Comparison of ENCODE assay signal across 9 mouse cellular contexts in genomic region chr6:120773149-120773628, GRCm38 (mm10). TPM values are rescaled to one million over a fixed set of nuclear protein-coding genes. Genes with fewer than 3 reads are reported as not detected.
DNase-seq lines count a peak whose midpoint lies in the region; TF ChIP-seq lines count a peak whose summit lies in the region.
"Had no signal": no experiment of that assay in that cellular context is flagged by ENCODE, and none has a peak within 500 bp of the region (broad histone marks: within the 10 kb centered on the region; RNA-seq: fewer than 3 reads in every experiment).

Slc25a18 (plus strand) TSS chr6:120773578.

- WGBS in hindbrain, embryonic 10.5 days, result 54% methylated on average over 5 of the region's 5 CpGs

- H3K27me3 ChIP-seq in hindbrain, embryonic 10.5 days (ENCODE audit: insufficient read depth, poor library complexity, severe bottlenecking), result no peaks in the 10 kb centered on the region
- H3K27me3 ChIP-seq: heart, embryonic 13.5 days; limb, embryonic 12.5 days had no signal

- DNase-seq in right cerebral cortex, postnatal 10 days (ENCODE audit: low spot score in 2 of 2), result peak; percentile 69 to 77
- no peak for DNase-seq in right cerebral cortex, postnatal 14 days
- peak; percentile 30 for DNase-seq in hindbrain, embryonic 10.5 days (ENCODE audit: low spot score)
- peak; percentile 41 to 60 for DNase-seq in left cerebral cortex, postnatal 25 days (ENCODE audit: low spot score in 2 of 2)
- DNase-seq in gastrocnemius, adult 2 months, result no peak
- no peak for DNase-seq in thymus, postnatal 14 days
- DNase-seq in kidney, adult 9 months, result no peak

- peaks cover 52% of the 10 kb centered on the region for H3K36me3 ChIP-seq in hindbrain, embryonic 10.5 days
- H3K36me3 ChIP-seq: heart, embryonic 13.5 days had no signal

- no peaks in the 10 kb centered on the region for H3K9me3 ChIP-seq in hindbrain, embryonic 10.5 days
- H3K9me3 ChIP-seq: heart, embryonic 13.5 days; limb, embryonic 12.5 days had no signal

- intact Hi-C loops in left cerebral cortex, postnatal 25 days (cut with DNase I), result no loop called here
- intact Hi-C loops in gastrocnemius, adult 2 months (cut with DNase I), result no loop called here

- H3K27ac ChIP-seq in hindbrain, embryonic 10.5 days, result peak within 1 kb of the TSS; percentile 82
- no peak within 1 kb of the TSS; the same call in 1 of the 2 replicates for H3K27ac ChIP-seq in gastrocnemius, adult 2 months
- H3K27ac ChIP-seq: heart, embryonic 13.5 days; limb, embryonic 12.5 days had no signal

- no peak for TF ChIP-seq CTCF in gastrocnemius, adult 2 months (IDR thresholded peaks at IDR 0.05)

- peaks cover 25% of the 10 kb centered on the region for H3K4me1 ChIP-seq in hindbrain, embryonic 10.5 days (replicated peaks)
- H3K4me1 ChIP-seq: limb, embryonic 12.5 days had no signal

- H3K4me3 ChIP-seq in hindbrain, embryonic 10.5 days, result no peak within 1 kb of the TSS
- H3K4me3 ChIP-seq in gastrocnemius, adult 2 months, result no peak within 1 kb of the TSS
- H3K4me3 ChIP-seq: heart, embryonic 13.5 days; limb, embryonic 12.5 days had no signal

RNA-seq across cellular contexts. Expression of gene Slc25a18, which starts in this region (rescaled TPM):
- polyA plus RNA-seq in hindbrain, embryonic 10.5 days (2016; fragmentation: Nextera tagmentation; extraction: Ambion mirVana), result 0.25 and 1.4 TPM in 2 replicates
- total RNA-seq in left cerebral cortex, postnatal 25 days (2021), result 10 to 100 TPM; 65.3 to 66.5 TPM
- under 1 TPM; 0.13 to 0.20 TPM for total RNA-seq in gastrocnemius, adult 2 months (2021)
- polyA plus RNA-seq: heart, embryonic 13.5 days; limb, embryonic 12.5 days had no signal

Comparison
In these comparisons a context has a peak if more than half of its experiments do, and no peak if none do; other contexts are left out.
1. RNA of gene Slc25a18 (total RNA-seq): 65.3 to 66.5 TPM in left cerebral cortex, postnatal 25 days; 0.13 to 0.20 TPM in gastrocnemius, adult 2 months; every median in the first group is over 10 times any median in the second.
2. DNase-seq: peak in right cerebral cortex, postnatal 10 days (2 of 2), hindbrain, embryonic 10.5 days (single experiment) and left cerebral cortex, postnatal 25 days (2 of 2); none in right cerebral cortex, postnatal 14 days (single experiment), gastrocnemius, adult 2 months (single experiment), thymus, postnatal 14 days (single experiment) and kidney, adult 9 months (single experiment).